Mouse (Mus musculus) olfactory bulb, adult 2 months (tissue): ENCODE measurements around the gene Fsip1. TPM values are rescaled to one million over a fixed set of nuclear protein-coding genes. Genes with fewer than 3 reads are reported as not detected.

Experiments used
- H3K27ac ChIP-seq: fragments of 200-500 bp; 2 replicates; pipeline ENCODE4 v1.5.1; 2012; ENCODE audit warnings: low read depth, low read length; ENCODE audit not compliant: insufficient read depth
- H3K4me1 ChIP-seq: fragments of 200-500 bp; 2 replicates; pipeline ENCODE4 v1.6.1; 2012; ENCODE audit warnings: low read length; ENCODE audit not compliant: control insufficient read depth, insufficient read depth
- H3K4me3 ChIP-seq: fragments of 200-500 bp; 2 replicates; pipeline ENCODE4 v1.5.1; 2012; ENCODE audit warnings: mild to moderate bottlenecking, low read depth, low read length, moderate library complexity; ENCODE audit not compliant: insufficient read depth
- CTCF ChIP-seq: fragments of 200-500 bp; IDR thresholded peaks from 2 replicates; pipeline ENCODE4 v1.5.1; 2012; ENCODE audit warnings: low read depth, mild to moderate bottlenecking, low read length, moderate library complexity; ENCODE audit not compliant: insufficient read depth
- POLR2A ChIP-seq: fragments of 200-500 bp; IDR thresholded peaks from 2 replicates; pipeline ENCODE4 v1.6.1; 2012; ENCODE audit warnings: mild to moderate bottlenecking, low read depth, low read length, moderate library complexity; ENCODE audit not compliant: insufficient read depth
- WGBS: fragments of 180-500 bp; shearing (Covaris S2); methylation state at CpG from one replicate; pipeline ENCODE4 v1.1.7; 2018; 5-methylcytosine and 5-hydroxymethylcytosine counted together
- polyA plus RNA-seq: library from polyadenylated mRNA; stranded (reverse); fragments of >200 nt; gene quantifications from 2 replicates; pipeline ENCODE4 v1.2.4, GENCODE M21; 2012; ENCODE audit warnings: low replicate concordance; ENCODE audit not compliant: missing spikeins, insufficient read depth, insufficient read length

The Fsip1 gene
- polyA plus RNA-seq, 1 experiment: not detected

DNA sequence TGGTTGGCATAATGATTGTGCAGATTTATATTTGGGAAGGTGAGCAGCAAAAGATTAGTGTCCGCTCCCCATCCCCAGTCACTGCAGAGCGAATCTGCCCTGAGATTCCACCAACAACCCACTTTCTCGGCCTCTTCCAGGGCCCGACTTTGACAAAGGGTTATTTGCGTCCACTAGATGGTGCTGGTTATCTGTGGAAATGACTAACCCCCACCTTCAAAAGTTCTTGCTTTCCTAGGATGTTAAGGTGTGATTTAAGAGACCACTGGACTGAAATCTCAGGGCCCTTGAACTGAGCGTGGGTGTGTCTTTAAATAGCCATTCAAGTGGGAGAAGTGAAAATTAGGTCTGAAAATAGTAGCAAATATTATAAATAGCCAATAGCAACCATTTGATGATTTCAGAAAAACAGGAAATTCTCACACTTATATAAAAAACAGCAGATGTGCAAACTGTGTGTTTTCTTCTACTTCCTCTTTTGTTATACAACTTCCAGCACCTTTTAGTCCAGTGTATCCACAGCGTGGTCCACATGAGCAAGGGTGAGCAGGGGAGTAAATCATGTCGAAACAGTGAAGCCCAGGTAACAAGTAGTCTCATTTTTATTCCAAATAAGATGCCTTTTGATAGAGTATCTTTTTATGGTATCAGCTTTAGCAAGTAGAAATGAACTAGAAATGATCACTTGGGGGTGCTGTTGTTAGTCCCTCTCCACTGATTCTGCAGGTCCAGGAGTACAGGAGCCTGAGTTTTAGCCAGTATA is 6.6 kb upstream of the Fsip1 start:
- 21% methylated on average over 8 of the region's 8 CpGs for WGBS
- no peak overlapping the region for H3K4me3 ChIP-seq
- no peak overlapping the region for H3K27ac ChIP-seq

DNA sequence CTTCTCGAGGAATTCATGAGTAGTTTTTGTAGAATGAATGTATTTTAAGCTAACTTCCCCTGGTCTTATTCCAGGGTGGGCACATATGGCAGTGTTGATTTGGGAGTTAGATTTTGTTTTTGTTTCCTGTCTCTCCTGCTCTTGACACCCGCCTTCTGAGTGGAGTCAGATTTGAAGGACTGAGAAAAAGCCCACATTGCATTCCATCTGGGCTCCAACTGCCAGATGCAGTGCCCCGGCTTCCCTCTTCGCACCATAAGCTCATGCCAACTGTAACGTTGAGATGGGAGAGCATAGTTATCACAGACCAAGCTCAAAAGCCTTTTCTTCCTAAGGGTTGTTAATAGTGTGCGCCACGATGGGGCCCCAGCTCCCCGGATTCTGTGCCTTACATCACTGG is 5.9 kb upstream of the Fsip1 start:
- TF ChIP-seq POLR2A (no peak), CTCF (no peak)
- Histone ChIP-seq H3K4me1 (no peaks in the 10 kb centered on the region), H3K27ac (no peak overlapping the region), H3K4me3 (no peak overlapping the region)
- WGBS: 56% methylated on average over 8 of the region's 8 CpGs

More for the DNA sequence above, 6.6 kb upstream of the Fsip1 start:
- TF ChIP-seq CTCF: 0 out of 2 replicates have a peak, but pooled peaks have one; percentile 26
- no peak for TF ChIP-seq POLR2A
- no peaks in the 10 kb centered on the region for H3K4me1 ChIP-seq

DNA sequence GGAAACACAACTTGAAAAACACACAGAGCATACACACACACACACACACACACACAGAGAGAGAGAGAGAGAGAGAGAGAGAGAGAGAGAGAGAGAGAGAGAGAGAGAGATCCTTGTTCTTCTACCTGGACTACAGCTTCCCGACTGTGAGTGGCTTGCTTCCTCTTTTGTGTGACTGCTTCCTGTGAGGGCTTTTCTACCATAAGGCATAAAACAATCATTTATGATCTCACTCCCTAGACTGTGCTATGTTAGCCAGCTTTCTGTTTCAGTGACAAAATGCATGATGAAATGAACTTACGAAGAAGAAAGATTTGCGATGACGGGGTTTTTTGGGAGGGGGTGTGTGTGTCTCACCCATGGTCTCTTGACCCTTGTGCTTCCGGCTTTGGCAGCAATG is 3.0 kb upstream of the Fsip1 start:
- Histone ChIP-seq H3K4me1 (peaks cover 3% of the 10 kb centered on the region; the same call in 1 of the 2 replicates), H3K4me3 (no peak overlapping the region), H3K27ac (no peak overlapping the region)
- WGBS: 84% methylated on average over 5 of the region's 5 CpGs
- TF ChIP-seq POLR2A (no peak), CTCF (no peak)

DNA sequence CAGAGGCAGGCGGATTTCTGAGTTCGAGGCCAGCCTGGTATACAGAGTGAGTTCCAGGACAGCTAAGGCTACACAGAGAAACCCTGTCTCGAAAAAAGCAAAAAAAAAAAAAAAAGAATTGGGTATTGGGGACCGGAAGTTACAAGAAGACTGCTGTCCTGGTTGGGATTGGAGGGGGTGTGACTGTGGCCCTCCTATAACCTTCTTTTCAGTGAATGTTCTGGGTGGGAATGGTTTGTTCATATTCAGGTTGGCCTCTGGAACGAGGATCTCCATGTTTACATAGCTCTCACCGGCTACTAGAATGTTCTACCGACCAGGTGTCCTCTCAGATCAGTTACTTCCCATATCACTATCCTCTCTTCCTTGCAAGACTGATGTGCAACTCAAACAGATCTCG is 328 bp upstream of the Fsip1 start:
- Histone ChIP-seq H3K27ac (no peak overlapping the region), H3K4me3 (peak overlapping the region; percentile 53; the same call in 1 of the 2 replicates), H3K4me1 (peaks cover 3% of the 10 kb centered on the region; the same call in 1 of the 2 replicates)
- TF ChIP-seq CTCF (no peak), POLR2A (no peak)
- WGBS: 71% methylated on average over 8 of the region's 8 CpGs

DNA sequence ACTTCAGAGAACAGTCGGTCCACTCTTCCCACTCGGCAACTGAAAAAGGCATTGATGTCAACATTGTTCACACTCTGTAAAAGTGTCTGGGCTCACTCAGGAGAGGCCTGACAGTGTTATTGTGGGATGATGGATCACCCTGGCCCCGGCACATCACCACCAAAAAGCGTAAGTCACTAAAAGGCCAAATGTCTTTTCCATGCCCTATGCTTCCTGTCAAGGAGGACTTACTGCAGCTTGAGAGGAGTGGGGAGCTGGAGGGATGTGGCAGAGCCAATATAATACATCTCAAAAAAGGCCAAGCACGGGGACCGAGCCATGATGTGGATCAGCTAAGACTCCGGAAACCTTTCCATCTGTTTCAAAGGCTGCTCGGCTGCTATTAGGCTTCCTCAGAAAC is 2.2 kb downstream of the Fsip1 start:
- TF ChIP-seq CTCF: no peak
- TF ChIP-seq POLR2A: no peak
- Histone ChIP-seq H3K27ac (no peak overlapping the region), H3K4me3 (no peak overlapping the region), H3K4me1 (peaks cover 3% of the 10 kb centered on the region; the same call in 1 of the 2 replicates)
- 86% methylated on average over 8 of the region's 8 CpGs for WGBS

DNA sequence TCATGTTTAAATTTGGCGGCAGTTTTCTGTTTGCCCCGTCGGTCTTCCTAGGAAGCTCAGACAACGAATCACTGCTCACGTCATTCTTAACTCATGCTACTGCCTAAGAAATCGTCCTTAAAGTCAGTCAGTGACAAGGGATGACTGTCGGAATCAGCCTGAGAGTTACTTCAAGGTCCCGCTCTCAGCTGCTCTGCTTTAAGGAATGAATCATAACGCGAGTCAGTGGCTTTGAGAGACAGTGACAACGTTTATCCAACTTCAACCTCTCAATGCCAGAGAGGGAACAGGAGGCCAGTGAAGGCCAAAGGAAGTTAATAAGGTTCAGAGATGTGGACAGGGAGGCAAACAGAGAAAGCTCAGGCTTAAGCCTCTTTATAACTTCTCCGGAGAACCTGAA is 7.8 kb downstream of the Fsip1 start:
- no peak overlapping the region for H3K27ac ChIP-seq
- 80% methylated on average over 12 of the region's 12 CpGs for WGBS
- no peaks in the 10 kb centered on the region for H3K4me1 ChIP-seq
- no peak for TF ChIP-seq CTCF
- TF ChIP-seq POLR2A: no peak
- H3K4me3 ChIP-seq: no peak overlapping the region

DNA sequence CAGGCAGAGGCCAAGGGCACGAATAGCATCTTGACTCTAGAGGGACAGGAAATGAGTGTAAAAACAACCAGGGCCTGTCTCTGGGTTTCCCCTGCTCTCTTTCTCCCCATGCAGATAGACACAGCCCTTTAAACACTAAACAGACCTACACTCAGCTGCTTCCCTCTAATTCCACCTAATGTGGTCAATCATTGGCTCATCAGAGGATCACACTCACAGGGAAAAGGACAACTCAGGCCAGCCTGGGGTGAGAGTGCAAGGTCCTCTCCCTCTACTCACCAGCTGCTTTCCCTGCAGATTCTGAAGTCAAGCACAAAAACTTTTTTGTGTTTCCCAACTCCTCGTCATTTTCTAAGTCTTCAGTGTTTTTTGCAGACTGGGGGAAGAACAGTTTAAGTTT is 8.8 kb downstream of the Fsip1 start:
- no peak for TF ChIP-seq CTCF
- TF ChIP-seq POLR2A: no peak
- Histone ChIP-seq H3K27ac (no peak overlapping the region), H3K4me1 (no peaks in the 10 kb centered on the region), H3K4me3 (no peak overlapping the region)
- 64% methylated on average over 2 of the region's 2 CpGs for WGBS

DNA sequence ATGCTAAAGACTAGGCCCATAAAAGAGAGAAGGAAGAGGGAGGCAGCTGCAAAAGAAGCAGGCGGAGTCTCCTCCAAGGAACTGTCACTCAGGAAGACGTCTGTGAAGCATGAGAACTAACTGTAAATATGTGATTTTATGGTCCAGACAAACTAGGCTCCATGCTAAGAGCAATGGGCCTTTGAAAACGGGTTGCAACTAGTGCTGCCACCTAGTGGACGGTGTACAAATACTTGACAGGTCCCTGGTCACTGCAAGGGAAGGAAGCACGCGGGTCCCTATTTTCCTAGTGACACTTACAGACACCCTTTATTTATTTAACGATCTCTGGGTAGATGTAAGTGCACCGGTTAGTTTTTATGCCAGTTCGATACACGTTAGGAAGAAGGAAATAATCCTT is 10.9 kb downstream of the Fsip1 start:
- 14% methylated on average over 10 of the region's 10 CpGs for WGBS
- no peak for TF ChIP-seq POLR2A
- Histone ChIP-seq H3K4me1 (no peaks in the 10 kb centered on the region), H3K4me3 (no peak overlapping the region), H3K27ac (no peak overlapping the region)

DNA sequence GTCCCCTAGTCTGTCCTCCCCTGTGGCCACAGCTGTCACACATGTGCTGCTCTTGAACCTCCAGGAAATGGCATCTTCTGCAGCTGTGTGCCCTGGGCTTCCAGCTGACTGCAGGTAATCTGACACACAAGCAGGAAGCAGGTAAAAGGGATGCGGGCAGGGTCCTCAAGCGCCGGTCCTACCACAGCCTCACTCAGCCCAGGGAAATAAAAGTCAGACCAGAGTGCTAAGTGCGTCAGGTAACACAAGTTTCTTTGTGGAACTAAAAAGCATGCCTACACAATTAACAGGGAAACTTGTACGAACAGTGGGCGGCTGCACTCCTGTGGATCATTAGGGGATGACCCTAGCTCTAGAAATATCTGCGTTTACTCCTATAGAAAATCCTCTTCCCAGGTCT is 20.6 kb downstream of the Fsip1 start:
- 89% methylated on average over 7 of the region's 7 CpGs for WGBS
- TF ChIP-seq POLR2A (no peak), CTCF (no peak)

More for the DNA sequence above, 20.6 kb downstream of the Fsip1 start:
- no peak overlapping the region for H3K4me3 ChIP-seq
- no peak overlapping the region for H3K27ac ChIP-seq
- no peaks in the 10 kb centered on the region for H3K4me1 ChIP-seq
